16 mouse cellular contexts compared by ENCODE assay signal in genomic region chr1:89481154-89481553, GRCm38 (mm10). TPM values are rescaled to one million over a fixed set of nuclear protein-coding genes. Genes with fewer than 3 reads are reported as not detected.
DNase-seq lines count a peak whose midpoint lies in the region; ATAC-seq and TF ChIP-seq lines count a peak whose summit lies in the region.
"Had no signal": no experiment of that assay in that cellular context is flagged by ENCODE, and none has a peak within 500 bp of the region (broad histone marks: within the 10 kb centered on the region; RNA-seq: fewer than 3 reads in every experiment).

No protein-coding gene starts in this region.

- intact Hi-C loops in heart, postnatal 10 days (cut with DNase I) = no loop called here

- TF ChIP-seq POLR2A in olfactory bulb, adult 2 months (IDR thresholded peaks at IDR 0.05; ENCODE audit: insufficient read depth, low read depth, low read length) = 0 out of 2 replicates have a peak, but pooled peaks have one; percentile 7

- H3K4me1 ChIP-seq in heart, embryonic 10.5 days = peaks cover 58% of the 10 kb centered on the region
- H3K4me1 ChIP-seq in olfactory bulb, adult 2 months (ENCODE audit: control insufficient read depth, insufficient read depth, low read length) = peaks cover 23% of the 10 kb centered on the region
- H3K4me1 ChIP-seq in midbrain, embryonic 14.5 days (ENCODE audit: control insufficient read depth, insufficient read depth, low read length) = no peaks in the 10 kb centered on the region
- peaks cover 21% of the 10 kb centered on the region; the same call in 1 of the 2 replicates for H3K4me1 ChIP-seq in liver, embryonic 12.5 days

- H3K27ac ChIP-seq in heart, embryonic 10.5 days = 0 out of 2 replicates have a peak overlapping the region, but pooled peaks have one; percentile 22
- H3K27ac ChIP-seq in olfactory bulb, adult 2 months (ENCODE audit: insufficient read depth, low read depth, low read length) = no peak overlapping the region
- no peak overlapping the region for H3K27ac ChIP-seq in midbrain, embryonic 14.5 days (replicated peaks; ENCODE audit: low read depth, low read length)
- no peak overlapping the region for H3K27ac ChIP-seq in liver, embryonic 12.5 days
- H3K27ac ChIP-seq: hindbrain, embryonic 13.5 days; liver, embryonic 14.5 days had no signal

- no peak for DNase-seq in heart, embryonic 10.5 days (ENCODE audit: low spot score)
- DNase-seq in heart, postnatal 10 days = no peak
- DNase-seq in kidney, adult 8-10 months = peak; percentile 89 to 91
- peak; percentile 64 to 79 for DNase-seq in kidney, postnatal 4 days
- DNase-seq in MN1 (ENCODE audit: low spot score) = no peak
- DNase-seq in midbrain, embryonic 14.5 days = no peak
- DNase-seq: cerebellum, adult 9-11 months; embryo, embryonic 11 days; gastrocnemius, postnatal 36 days; layer of hippocampus, adult 9-11 months; left cerebral cortex, postnatal 4 days had no signal

- no peak for ATAC-seq in midbrain, embryonic 14.5 days (ENCODE audit: low FRiP score, low TSS enrichment)
- no peak for ATAC-seq in liver, embryonic 12.5 days

- no peak for TF ChIP-seq CTCF in olfactory bulb, adult 2 months (IDR thresholded peaks at IDR 0.05; ENCODE audit: insufficient read depth, low read depth, low read length)

- H3K4me2 ChIP-seq in midbrain, embryonic 14.5 days (ENCODE audit: low read length) = no peak overlapping the region
- no peak overlapping the region for H3K4me2 ChIP-seq in liver, embryonic 12.5 days
- H3K4me2 ChIP-seq: heart, embryonic 12.5 days; hindbrain, embryonic 13.5 days had no signal

- no peaks in the 10 kb centered on the region for H3K27me3 ChIP-seq in heart, embryonic 10.5 days (ENCODE audit: insufficient read depth, poor library complexity, severe bottlenecking)
- H3K27me3 ChIP-seq in midbrain, embryonic 14.5 days (ENCODE audit: control insufficient read depth, insufficient read depth, low read length) = no peaks in the 10 kb centered on the region
- no peaks in the 10 kb centered on the region for H3K27me3 ChIP-seq in liver, embryonic 12.5 days (replicated peaks)
- H3K27me3 ChIP-seq: heart, embryonic 12.5 days; hindbrain, embryonic 13.5 days had no signal

- H3K9ac ChIP-seq in midbrain, embryonic 14.5 days (replicated peaks; ENCODE audit: low read length) = no peak overlapping the region
- H3K9ac ChIP-seq in liver, embryonic 12.5 days = no peak overlapping the region
- H3K9ac ChIP-seq: heart, embryonic 12.5 days; hindbrain, embryonic 13.5 days; liver, embryonic 14.5 days had no signal

- no peak overlapping the region for H3K4me3 ChIP-seq in heart, embryonic 10.5 days
- H3K4me3 ChIP-seq in olfactory bulb, adult 2 months (ENCODE audit: insufficient read depth, low read depth, low read length) = no peak overlapping the region
- no peak overlapping the region for H3K4me3 ChIP-seq in midbrain, embryonic 14.5 days (replicated peaks; ENCODE audit: low read depth, low read length)
- no peak overlapping the region for H3K4me3 ChIP-seq in liver, embryonic 12.5 days
- H3K4me3 ChIP-seq: heart, embryonic 12.5 days; hindbrain, embryonic 13.5 days had no signal

- H3K36me3 ChIP-seq in heart, embryonic 10.5 days = no peaks in the 10 kb centered on the region
- H3K36me3 ChIP-seq in midbrain, embryonic 14.5 days (ENCODE audit: control insufficient read depth, insufficient read depth, low read length) = no peaks in the 10 kb centered on the region
- H3K36me3 ChIP-seq in liver, embryonic 12.5 days = no peaks in the 10 kb centered on the region
- H3K36me3 ChIP-seq: heart, embryonic 12.5 days; hindbrain, embryonic 13.5 days had no signal

- H3K9me3 ChIP-seq in heart, embryonic 10.5 days = no peaks in the 10 kb centered on the region
- no peaks in the 10 kb centered on the region for H3K9me3 ChIP-seq in midbrain, embryonic 14.5 days (ENCODE audit: control insufficient read depth, low read length)
- no peaks in the 10 kb centered on the region for H3K9me3 ChIP-seq in liver, embryonic 12.5 days (replicated peaks)
- H3K9me3 ChIP-seq: heart, embryonic 12.5 days; hindbrain, embryonic 13.5 days had no signal

- WGBS in heart, embryonic 10.5 days = 83% methylated on average over 9 of the region's 9 CpGs
- 76% methylated on average over 9 of the region's 9 CpGs for WGBS in olfactory bulb, adult 2 months
- 75% methylated on average over 9 of the region's 9 CpGs for WGBS in midbrain, embryonic 14.5 days
- 74% methylated on average over 9 of the region's 9 CpGs for WGBS in liver, embryonic 12.5 days (ENCODE audit: insufficient replicate concordance)

RNA-seq across cellular contexts. Expression of gene Agap1, which starts 26.5 kb away (rescaled TPM):
- polyA plus RNA-seq in heart, embryonic 10.5 days (2016; fragmentation: Nextera tagmentation; extraction: Ambion mirVana) = 7.6 and 10.3 TPM in 2 replicates
- total RNA-seq in heart, postnatal 10 days (2021) = 10 to 100 TPM; 54.4 to 57.6 TPM
- polyA plus RNA-seq in olfactory bulb, adult 2 months (2012; ENCODE audit: insufficient read depth, insufficient read length, low replicate concordance, missing spikeins) = 30.0 TPM in 1 of 2 replicates, not detected in the other
- polyA plus RNA-seq in midbrain, embryonic 14.5 days (2014; fragmentation: Nextera tagmentation; extraction: Ambion mirVana) = 82.3 and 89.6 TPM in 2 replicates
- polyA plus RNA-seq in liver, embryonic 12.5 days (2016; fragmentation: Nextera tagmentation; extraction: Ambion mirVana) = 4.1 and 4.6 TPM in 2 replicates

Comparison
In these comparisons a context has a peak if more than half of its experiments do, and no peak if none do; other contexts are left out.
1. DNase-seq: peak in kidney, adult 8-10 months (2 of 2) and kidney, postnatal 4 days (2 of 2); none in heart, embryonic 10.5 days (single experiment), heart, postnatal 10 days (0 of 2), MN1 (single experiment) and midbrain, embryonic 14.5 days (single experiment).